9 mouse cellular contexts compared by ENCODE assay signal in the genomic region with DNA sequence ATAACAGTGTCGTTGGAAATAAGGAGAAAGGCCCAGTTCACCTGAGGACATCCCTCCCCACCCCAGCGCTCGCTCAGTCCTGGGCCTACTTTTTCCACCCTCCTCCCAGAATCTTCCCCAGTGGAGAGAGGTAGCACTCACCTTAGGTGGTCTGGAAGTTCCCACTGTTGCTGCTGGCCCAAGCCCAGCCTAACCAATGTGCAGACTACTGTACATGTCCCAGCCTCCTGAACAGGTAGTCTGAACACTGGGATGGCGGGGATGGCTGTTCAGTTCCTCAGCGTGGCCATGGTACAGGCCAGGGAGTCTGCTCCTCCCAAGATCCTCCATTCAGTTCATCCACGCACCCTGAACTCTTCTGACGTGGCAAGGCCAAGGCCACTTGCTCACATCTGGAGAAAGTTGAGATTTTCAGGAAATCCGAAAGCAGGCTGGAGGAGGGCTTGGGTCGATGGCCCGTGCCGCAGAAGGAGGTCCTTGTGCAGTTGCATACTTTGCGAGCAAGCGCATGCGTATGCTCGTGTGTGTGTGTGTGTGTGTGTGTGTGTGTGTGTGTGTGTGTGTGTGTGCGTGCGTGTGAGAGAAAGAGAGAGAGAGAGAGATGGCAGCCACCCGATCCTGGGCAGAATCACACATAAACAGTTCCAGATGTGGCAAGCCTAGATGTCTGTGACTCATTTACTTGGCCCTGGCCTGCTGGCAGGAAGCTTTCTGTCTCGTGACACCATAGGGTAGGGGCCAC. TPM values are rescaled to one million over a fixed set of nuclear protein-coding genes. Genes with fewer than 3 reads are reported as not detected.
DNase-seq lines count a peak whose midpoint lies in the region; ATAC-seq and TF ChIP-seq lines count a peak whose summit lies in the region.
"Had no signal": no experiment of that assay in that cellular context is flagged by ENCODE, and none has a peak within 500 bp of the region (broad histone marks: within the 10 kb centered on the region; RNA-seq: fewer than 3 reads in every experiment).

No protein-coding gene starts in this region.

- no peaks in the 10 kb centered on the region for H3K27me3 ChIP-seq in lung, embryonic 14.5 days (ENCODE audit: insufficient read depth, low read length)
- no peaks in the 10 kb centered on the region for H3K27me3 ChIP-seq in heart, embryonic 14.5 days (ENCODE audit: control insufficient read depth, insufficient read depth, low read length)
- no peaks in the 10 kb centered on the region for H3K27me3 ChIP-seq in neural tube, embryonic 13.5 days
- H3K27me3 ChIP-seq: liver, embryonic 15.5 days had no signal

- no peak for TF ChIP-seq CTCF in lung, embryonic 14.5 days (IDR thresholded peaks at IDR 0.05; ENCODE audit: low read depth)
- no peak for TF ChIP-seq CTCF in lung, adult 2 months (IDR thresholded peaks at IDR 0.05; ENCODE audit: insufficient read depth, low read length)

- TF ChIP-seq POLR2A in lung, adult 2 months (IDR thresholded peaks at IDR 0.05; ENCODE audit: borderline replicate concordance, extremely low read depth, low read depth, low read length): no peak

- WGBS in lung, embryonic 14.5 days: 59% methylated on average over 19 of the region's 19 CpGs
- WGBS in lung, adult 2 months: 74% methylated on average over 18 of the region's 19 CpGs
- 86% methylated on average over 19 of the region's 19 CpGs for WGBS in heart, embryonic 14.5 days
- 83% methylated on average over 19 of the region's 19 CpGs for WGBS in neural tube, embryonic 13.5 days

- H3K9ac ChIP-seq in lung, embryonic 14.5 days: no peak overlapping the region
- H3K9ac ChIP-seq in heart, embryonic 14.5 days (ENCODE audit: low read length): no peak overlapping the region
- H3K9ac ChIP-seq in neural tube, embryonic 13.5 days: no peak overlapping the region
- H3K9ac ChIP-seq: liver, embryonic 15.5 days had no signal

- peak; percentile 47 for DNase-seq in lung, embryonic 14.5 days
- no peak for DNase-seq in lung, adult 2 months
- DNase-seq in embryo, embryonic 10.5 days (ENCODE audit: low spot score): peak; percentile 85
- DNase-seq in left cerebral cortex, adult 8-10 months (ENCODE audit: low spot score in 2 of 2): no peak
- DNase-seq in natural killer cell, adult 2 months (ENCODE audit: low spot score in 2 of 2): no peak
- DNase-seq in cerebellum, postnatal 36 days: no peak

- 0 out of 2 replicates have a peak overlapping the region, but pooled peaks have one; percentile 15 for H3K4me2 ChIP-seq in lung, embryonic 14.5 days
- no peak overlapping the region for H3K4me2 ChIP-seq in heart, embryonic 14.5 days (ENCODE audit: low read length)
- H3K4me2 ChIP-seq in neural tube, embryonic 13.5 days: peak overlapping the region; percentile 13; the same call in 1 of the 2 replicates
- H3K4me2 ChIP-seq: liver, embryonic 15.5 days had no signal

- peak; percentile 50 for ATAC-seq in lung, embryonic 14.5 days (ENCODE audit: insufficient read depth)
- ATAC-seq in heart, embryonic 14.5 days (ENCODE audit: insufficient number of reproducible peaks, insufficient read depth, low FRiP score, low read depth): peak; percentile 46; the same call in 1 of the 2 replicates
- ATAC-seq in neural tube, embryonic 13.5 days (ENCODE audit: low read depth): no peak

- peaks cover 34% of the 10 kb centered on the region for H3K36me3 ChIP-seq in lung, embryonic 14.5 days (ENCODE audit: insufficient read depth)
- peaks cover 65% of the 10 kb centered on the region for H3K36me3 ChIP-seq in heart, embryonic 14.5 days (ENCODE audit: control insufficient read depth, insufficient read depth, low read length)
- peaks cover 56% of the 10 kb centered on the region for H3K36me3 ChIP-seq in neural tube, embryonic 13.5 days

- no peaks in the 10 kb centered on the region for H3K9me3 ChIP-seq in lung, embryonic 14.5 days (ENCODE audit: low read depth, low read length)
- H3K9me3 ChIP-seq in heart, embryonic 14.5 days (ENCODE audit: control insufficient read depth, low read length): no peaks in the 10 kb centered on the region
- no peaks in the 10 kb centered on the region for H3K9me3 ChIP-seq in neural tube, embryonic 13.5 days
- H3K9me3 ChIP-seq: liver, embryonic 15.5 days had no signal

- no peak overlapping the region for H3K4me3 ChIP-seq in lung, embryonic 14.5 days (ENCODE audit: low read depth, low read length)
- no peak overlapping the region for H3K4me3 ChIP-seq in lung, adult 2 months (replicated peaks; ENCODE audit: extremely low read depth, low read depth, low read length)
- no peak overlapping the region for H3K4me3 ChIP-seq in heart, embryonic 14.5 days (ENCODE audit: control insufficient read depth in 1 of 2, insufficient read depth in 1 of 2, low read depth in 1 of 2, low read length in 2 of 2)
- no peak overlapping the region for H3K4me3 ChIP-seq in neural tube, embryonic 13.5 days
- H3K4me3 ChIP-seq: liver, embryonic 15.5 days had no signal

- H3K27ac ChIP-seq in lung, embryonic 14.5 days (ENCODE audit: low read depth): peak overlapping the region; percentile 67
- no peak overlapping the region for H3K27ac ChIP-seq in heart, embryonic 14.5 days (replicated peaks in 1 of 2; ENCODE audit: control insufficient read depth in 1 of 2, insufficient read depth in 1 of 2, low read depth in 2 of 2, low read length in 2 of 2)
- peak overlapping the region; percentile 42; the same call in 1 of the 2 replicates for H3K27ac ChIP-seq in neural tube, embryonic 13.5 days (replicated peaks)
- H3K27ac ChIP-seq: liver, embryonic 15.5 days had no signal

- H3K4me1 ChIP-seq in lung, embryonic 14.5 days (ENCODE audit: insufficient read depth): no peaks in the 10 kb centered on the region
- no peaks in the 10 kb centered on the region for H3K4me1 ChIP-seq in lung, adult 2 months (ENCODE audit: control insufficient read depth, insufficient read depth, low read length)
- no peaks in the 10 kb centered on the region for H3K4me1 ChIP-seq in heart, embryonic 14.5 days (ENCODE audit: control insufficient read depth in 2 of 2, insufficient read depth in 2 of 2, low read length in 2 of 2)
- H3K4me1 ChIP-seq in neural tube, embryonic 13.5 days (replicated peaks): no peaks in the 10 kb centered on the region
- H3K4me1 ChIP-seq: liver, embryonic 15.5 days had no signal

RNA-seq across cellular contexts. Expression of gene Tmed1, which starts 13.6 kb away (rescaled TPM):
- 106 and 108 TPM in 2 replicates for polyA plus RNA-seq in lung, embryonic 14.5 days (2014; fragmentation: Nextera tagmentation; extraction: Ambion mirVana)
- 26.5 and 28.4 TPM in 2 replicates for polyA plus RNA-seq in lung, adult 2 months (2012; rRNA removed)
- polyA plus RNA-seq in heart, embryonic 14.5 days (2014; fragmentation: Nextera tagmentation; extraction: Ambion mirVana): 77.5 and 81.4 TPM in 2 replicates
- 52.8 and 53.9 TPM in 2 replicates for polyA plus RNA-seq in neural tube, embryonic 13.5 days (2015; fragmentation: Nextera tagmentation; extraction: Ambion mirVana)
- 10 to 100 TPM; 15.1 to 18.4 (median 16.4) TPM for total RNA-seq in left cerebral cortex, adult 8-10 months (2022)

RNA-seq across cellular contexts. Expression of gene AB124611, which starts 29.5 kb away (rescaled TPM):
- 3.0 and 3.8 TPM in 2 replicates for polyA plus RNA-seq in lung, embryonic 14.5 days (2014; fragmentation: Nextera tagmentation; extraction: Ambion mirVana)
- polyA plus RNA-seq in lung, adult 2 months (2012; rRNA removed): 7.8 and 11.3 TPM in 2 replicates
- 2.4 and 2.9 TPM in 2 replicates for polyA plus RNA-seq in heart, embryonic 14.5 days (2014; fragmentation: Nextera tagmentation; extraction: Ambion mirVana)
- polyA plus RNA-seq in neural tube, embryonic 13.5 days (2015; fragmentation: Nextera tagmentation; extraction: Ambion mirVana): 2.9 and 4.2 TPM in 2 replicates
- under 1 TPM in 3 of 4 experiments, not detected in 1; 0.27 to 0.68 (median 0.41) TPM for total RNA-seq in left cerebral cortex, adult 8-10 months (2022)

RNA-seq across cellular contexts. Expression of gene Carm1, which starts 50.2 kb away (rescaled TPM):
- polyA plus RNA-seq in lung, embryonic 14.5 days (2014; fragmentation: Nextera tagmentation; extraction: Ambion mirVana): 69.4 and 76.5 TPM in 2 replicates
- polyA plus RNA-seq in lung, adult 2 months (2012; rRNA removed): 73.3 and 85.3 TPM in 2 replicates
- polyA plus RNA-seq in heart, embryonic 14.5 days (2014; fragmentation: Nextera tagmentation; extraction: Ambion mirVana): 38.1 and 41.0 TPM in 2 replicates
- polyA plus RNA-seq in neural tube, embryonic 13.5 days (2015; fragmentation: Nextera tagmentation; extraction: Ambion mirVana): 43.8 and 45.8 TPM in 2 replicates
- 10 to 100 TPM; 76.4 to 91.3 (median 83.1) TPM for total RNA-seq in left cerebral cortex, adult 8-10 months (2022)

Comparison
In these comparisons a context has a peak if more than half of its experiments do, and no peak if none do; other contexts are left out.
1. DNase-seq: peak in lung, embryonic 14.5 days (single experiment) and embryo, embryonic 10.5 days (single experiment); none in lung, adult 2 months (single experiment), left cerebral cortex, adult 8-10 months (0 of 2), natural killer cell, adult 2 months (0 of 2) and cerebellum, postnatal 36 days (0 of 2).
2. H3K27ac ChIP-seq: peak in lung, embryonic 14.5 days (single experiment) and neural tube, embryonic 13.5 days (single experiment); none in heart, embryonic 14.5 days (0 of 2).